Mouse (Mus musculus): Measurements from ENCODE around the gene Pcp2. TPM values are rescaled to one million over a fixed set of nuclear protein-coding genes. Genes with fewer than 3 reads are reported as not detected.

The Pcp2 gene
- total and polyA plus RNA-seq, 3 experiments, result 0.38 to 0.56 TPM; not detected in 1

GRCm38 (mm10) chr8:3648268-3648667, 22.9 kb upstream of the Pcp2 start:
- dilution Hi-C loops (cut with MboI; ENCODE audit: extremely low pct_ligation_motif_present, extremely low pct_unique_long_range_greater_than_20kb, low sequenced_read_pairs), result no loop called here
- TF ChIP-seq ZMIZ1 (IDR thresholded peaks at IDR 0.05; ENCODE audit: low read depth, low read length), result no peak
- TF ChIP-seq CTCF (conservative IDR thresholded peaks at IDR 0.05 in 1 of 2, IDR thresholded peaks at IDR 0.05 in 1 of 2; ENCODE audit: low read depth in 2 of 2, low read length in 2 of 2), result no peak
- TF ChIP-seq PAX5 (IDR thresholded peaks at IDR 0.05; ENCODE audit: low read length), result no peak
- TF ChIP-seq MAZ (IDR thresholded peaks at IDR 0.05; ENCODE audit: low read depth, low read length), result no peak
- TF ChIP-seq MAFK (IDR thresholded peaks at IDR 0.05; ENCODE audit: insufficient replicate concordance, low read length), result no peak
- TF ChIP-seq JUN (IDR thresholded peaks at IDR 0.05; ENCODE audit: insufficient read depth, low read depth, low read length), result no peak
- TF ChIP-seq E2F4 (IDR thresholded peaks at IDR 0.05; ENCODE audit: insufficient replicate concordance, low read depth, low read length), result no peak
- TF ChIP-seq JUND (conservative IDR thresholded peaks at IDR 0.05; ENCODE audit: low read depth, low read length), result no peak
- no peak for TF ChIP-seq SIN3A (IDR thresholded peaks at IDR 0.05; ENCODE audit: low read length)
- no peak for TF ChIP-seq IRF4 (IDR thresholded peaks at IDR 0.05; ENCODE audit: low read depth, low read length)
- TF ChIP-seq NELFE (IDR thresholded peaks at IDR 0.05; ENCODE audit: low read depth, low read length), result no peak
- no peak for TF ChIP-seq POLR2AphosphoS2 (IDR thresholded peaks at IDR 0.05; ENCODE audit: low read depth, low read length)
- no peak overlapping the region for H3K4me2 ChIP-seq (ENCODE audit: insufficient read depth, low read depth, poor library complexity, severe bottlenecking)

GRCm38 (mm10) chr8:3647561-3647960, 22.2 kb upstream of the Pcp2 start:
- H3K79me2 ChIP-seq (replicated peaks; ENCODE audit: control insufficient read depth, extremely low read depth, insufficient read depth, poor library complexity, severe bottlenecking), result no peaks in the 10 kb centered on the region
- H3K4me1 ChIP-seq (ENCODE audit: control insufficient read depth in 1 of 2, insufficient read depth in 2 of 2), result peaks cover 0 to 13% of the 10 kb centered on the region in 2 experiments; a peak in 2 of 4 replicates
- no peaks in the 10 kb centered on the region for H3K9me3 ChIP-seq (replicated peaks; ENCODE audit: low read length)
- TF ChIP-seq SMC3 (IDR thresholded peaks at IDR 0.05; ENCODE audit: low read depth, low read length), result no peak
- no peak for TF ChIP-seq ETS1 (conservative IDR thresholded peaks at IDR 0.05; ENCODE audit: low read depth, low read length)
- no peak for TF ChIP-seq KAT2A (IDR thresholded peaks at IDR 0.05; ENCODE audit: insufficient replicate concordance, low read length)
- no peak for TF ChIP-seq E2F4 (IDR thresholded peaks at IDR 0.05; ENCODE audit: insufficient replicate concordance, low read depth, low read length)
- TF ChIP-seq RCOR1 (conservative IDR thresholded peaks at IDR 0.05; ENCODE audit: low read depth, low read length), result no peak
- TF ChIP-seq RAD21 (IDR thresholded peaks at IDR 0.05; ENCODE audit: low read depth, low read length), result no peak
- no peak for TF ChIP-seq CHD2 (IDR thresholded peaks at IDR 0.05; ENCODE audit: low read length)
- no peak for TF ChIP-seq JUND (conservative IDR thresholded peaks at IDR 0.05; ENCODE audit: low read depth, low read length)
- TF ChIP-seq MAFK (IDR thresholded peaks at IDR 0.05; ENCODE audit: insufficient replicate concordance, low read length), result no peak
- no peak for TF ChIP-seq TCF12 (IDR thresholded peaks at IDR 0.05; ENCODE audit: low read depth, low read length)
- TF ChIP-seq NELFE (IDR thresholded peaks at IDR 0.05; ENCODE audit: low read depth, low read length), result no peak
- no peak for TF ChIP-seq MAZ (IDR thresholded peaks at IDR 0.05; ENCODE audit: low read depth, low read length)
- H3K36me3 ChIP-seq (replicated peaks in 1 of 2; ENCODE audit: control insufficient read depth in 1 of 2, insufficient read depth in 1 of 2, low read length in 1 of 2), result peaks cover 3 to 7% of the 10 kb centered on the region in 2 experiments
- in situ Hi-C loops (cut with MboI; ENCODE audit: low pct_ligation_motif_present, low pct_unique_long_range_greater_than_20kb, low sequenced_read_pairs) (no loop called here), dilution Hi-C loops (cut with MboI; ENCODE audit: extremely low pct_ligation_motif_present, extremely low pct_unique_long_range_greater_than_20kb, low sequenced_read_pairs) (no loop called here)
- no peak for DNase-seq (ENCODE audit: extremely low read depth)
- no peak overlapping the region for H3K9ac ChIP-seq (ENCODE audit: insufficient read depth, low read depth)
- no peak overlapping the region for H3K4me2 ChIP-seq (ENCODE audit: insufficient read depth, low read depth, poor library complexity, severe bottlenecking)
- no peak overlapping the region for H3K4me3 ChIP-seq (replicated peaks in 1 of 3; ENCODE audit: low read depth in 2 of 3, low read length in 2 of 3, poor library complexity in 1 of 3)
- H3K27me3 ChIP-seq (replicated peaks), result no peaks in the 10 kb centered on the region
- no peak overlapping the region for H3K27ac ChIP-seq (ENCODE audit: insufficient read depth, low read depth)

More at GRCm38 (mm10) chr8:3648268-3648667, 22.9 kb upstream of the Pcp2 start:
- H3K79me2 ChIP-seq (replicated peaks; ENCODE audit: control insufficient read depth, extremely low read depth, insufficient read depth, poor library complexity, severe bottlenecking), result no peaks in the 10 kb centered on the region
- peaks cover 0 to under 1% of the 10 kb centered on the region in 2 experiments for H3K36me3 ChIP-seq (replicated peaks in 1 of 2; ENCODE audit: control insufficient read depth in 1 of 2, insufficient read depth in 1 of 2, low read length in 1 of 2)
- in situ Hi-C loops (cut with MboI; ENCODE audit: low pct_ligation_motif_present, low pct_unique_long_range_greater_than_20kb, low sequenced_read_pairs), result no loop called here
- peaks cover 0 to 13% of the 10 kb centered on the region in 2 experiments; a peak in 2 of 4 replicates for H3K4me1 ChIP-seq (ENCODE audit: control insufficient read depth in 1 of 2, insufficient read depth in 2 of 2)
- H3K9ac ChIP-seq (ENCODE audit: insufficient read depth, low read depth), result no peak overlapping the region
- no peaks in the 10 kb centered on the region for H3K27me3 ChIP-seq (replicated peaks)
- DNase-seq (ENCODE audit: extremely low read depth), result no peak
- no peak overlapping the region for H3K27ac ChIP-seq (ENCODE audit: insufficient read depth, low read depth)
- H3K4me3 ChIP-seq (replicated peaks in 1 of 3; ENCODE audit: low read depth in 2 of 3, low read length in 2 of 3, poor library complexity in 1 of 3), result no peak overlapping the region
- no peaks in the 10 kb centered on the region for H3K9me3 ChIP-seq (replicated peaks; ENCODE audit: low read length)

All from CH12.LX (cell line).